Mouse (Mus musculus): ENCODE results near the gene Slc22a4. TPM values are rescaled to one million over a fixed set of nuclear protein-coding genes. Genes with fewer than 3 reads are reported as not detected.
"Not testable (repeated sequence)": the region's sequence is repeated elsewhere in the genome, so short reads cannot be mapped to it uniquely, and the experiment has no call there.

Slc22a4 gene
- polyA plus RNA-seq, 1 experiment, result 1.2 TPM

DNA sequence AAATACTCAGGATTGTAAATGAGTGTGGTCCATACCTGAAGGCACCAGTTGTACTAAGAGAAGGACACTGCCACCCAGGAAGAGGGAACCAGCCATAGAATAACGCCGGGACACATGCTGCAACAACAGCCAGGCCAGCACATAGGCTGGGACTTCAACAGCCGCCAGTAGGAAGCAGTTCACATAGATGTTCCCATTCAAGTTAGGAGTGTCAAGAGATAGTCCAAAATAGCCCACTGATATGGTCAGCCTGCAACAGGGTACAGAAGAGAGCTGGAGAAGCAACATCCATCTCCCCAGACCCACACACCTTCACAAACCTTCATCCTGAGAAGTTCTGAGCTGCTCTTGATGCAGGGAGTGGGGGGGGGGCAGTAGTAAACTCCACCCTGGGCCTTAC, 73.2 kb downstream of the Slc22a4 start:
- Histone ChIP-seq H3K36me3 (ENCODE audit: control insufficient read depth, insufficient read depth, low read length) (no peaks in the 10 kb centered on the region), H3K27me3 (ENCODE audit: control insufficient read depth, insufficient read depth, low read length) (no peaks in the 10 kb centered on the region), H3K4me3 (ENCODE audit: control insufficient read depth, insufficient read depth, low read length) (no peak overlapping the region), H3K27ac (ENCODE audit: control insufficient read depth, insufficient read depth, low read length) (no peak overlapping the region), H3K4me1 (replicated peaks; ENCODE audit: control insufficient read depth, insufficient read depth, low read length) (no peaks in the 10 kb centered on the region)
- 98% methylated on average over 3 of the region's 3 CpGs for WGBS
- TF ChIP-seq CTCF (IDR thresholded peaks at IDR 0.05; ENCODE audit: borderline replicate concordance, control insufficient read depth, extremely low read depth, insufficient read depth, low read length, poor library complexity), result no peak
- TF ChIP-seq POLR2A (IDR thresholded peaks at IDR 0.05; ENCODE audit: control insufficient read depth, extremely low read depth, insufficient read depth, low read length, poor library complexity), result no peak
- DNase-seq, result no peak

DNA sequence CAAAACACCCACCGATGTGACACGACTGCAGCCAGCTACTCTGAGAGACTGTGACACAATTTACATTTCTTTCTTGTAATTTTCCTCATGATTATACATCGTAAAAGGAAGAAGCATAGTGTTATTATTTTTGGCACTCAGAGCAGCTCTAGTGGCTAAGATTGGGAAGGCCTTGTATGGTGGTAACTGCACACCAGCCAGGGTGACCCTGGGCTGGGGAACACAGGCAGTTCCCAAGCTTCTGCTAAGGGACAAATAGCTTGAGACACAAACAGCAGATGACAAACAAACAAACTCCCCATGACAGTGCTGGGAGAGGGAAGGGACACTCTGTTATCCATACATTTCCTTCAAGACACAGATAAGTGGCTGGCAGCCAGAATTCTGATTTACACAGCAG, 77.8 kb downstream of the Slc22a4 start:
- not testable (repeated sequence) for H3K4me1 ChIP-seq (replicated peaks; ENCODE audit: control insufficient read depth, insufficient read depth, low read length); DNase-seq; H3K36me3 ChIP-seq (ENCODE audit: control insufficient read depth, insufficient read depth, low read length); H3K27me3 ChIP-seq (ENCODE audit: control insufficient read depth, insufficient read depth, low read length); H3K4me3 ChIP-seq (ENCODE audit: control insufficient read depth, insufficient read depth, low read length); H3K27ac ChIP-seq (ENCODE audit: control insufficient read depth, insufficient read depth, low read length)
- 100% methylated on average over 2 of the region's 3 CpGs for WGBS

Other genes with a start within 250 kb of the Slc22a4 start
- 9.2 and 11.1 TPM in 2 replicates for gene Gm12216, start 168.8 kb downstream of the Slc22a4 start, polyA plus RNA-seq (2012; rRNA removed)
- gene Slc22a5, start 136.4 kb downstream of the Slc22a4 start, polyA plus RNA-seq (2012; rRNA removed), result 16.4 and 18.8 TPM in 2 replicates
- 0.87 and 1.3 TPM in 2 replicates for gene Slc22a21, start 47.8 kb downstream of the Slc22a4 start, polyA plus RNA-seq (2012; rRNA removed)
- 51.8 and 62.0 TPM in 2 replicates for gene Pdlim4, start 40.9 kb upstream of the Slc22a4 start, polyA plus RNA-seq (2012; rRNA removed)
- 4.6 and 4.8 TPM in 2 replicates for gene P4ha2, start 72.0 kb upstream of the Slc22a4 start, polyA plus RNA-seq (2012; rRNA removed)
- gene Csf2, start 221.6 kb upstream of the Slc22a4 start, polyA plus RNA-seq (2012; rRNA removed), result 0.41 and 0.44 TPM in 2 replicates
- not detected in 2 replicates for gene Il3, start 239.2 kb upstream of the Slc22a4 start, polyA plus RNA-seq (2012; rRNA removed)

All from thymus, adult 2 months (tissue).